Mouse (Mus musculus): ENCODE results near the gene Swap70. TPM values are rescaled to one million over a fixed set of nuclear protein-coding genes. Genes with fewer than 3 reads are reported as not detected.
A peak's percentile ranks its signal among the peaks of the same experiment; 100 is the strongest.

The Swap70 gene
- 23.2 and 25.8 TPM in 2 replicates for polyA plus RNA-seq (2015; fragmentation: Nextera tagmentation; extraction: Ambion mirVana)

DNA sequence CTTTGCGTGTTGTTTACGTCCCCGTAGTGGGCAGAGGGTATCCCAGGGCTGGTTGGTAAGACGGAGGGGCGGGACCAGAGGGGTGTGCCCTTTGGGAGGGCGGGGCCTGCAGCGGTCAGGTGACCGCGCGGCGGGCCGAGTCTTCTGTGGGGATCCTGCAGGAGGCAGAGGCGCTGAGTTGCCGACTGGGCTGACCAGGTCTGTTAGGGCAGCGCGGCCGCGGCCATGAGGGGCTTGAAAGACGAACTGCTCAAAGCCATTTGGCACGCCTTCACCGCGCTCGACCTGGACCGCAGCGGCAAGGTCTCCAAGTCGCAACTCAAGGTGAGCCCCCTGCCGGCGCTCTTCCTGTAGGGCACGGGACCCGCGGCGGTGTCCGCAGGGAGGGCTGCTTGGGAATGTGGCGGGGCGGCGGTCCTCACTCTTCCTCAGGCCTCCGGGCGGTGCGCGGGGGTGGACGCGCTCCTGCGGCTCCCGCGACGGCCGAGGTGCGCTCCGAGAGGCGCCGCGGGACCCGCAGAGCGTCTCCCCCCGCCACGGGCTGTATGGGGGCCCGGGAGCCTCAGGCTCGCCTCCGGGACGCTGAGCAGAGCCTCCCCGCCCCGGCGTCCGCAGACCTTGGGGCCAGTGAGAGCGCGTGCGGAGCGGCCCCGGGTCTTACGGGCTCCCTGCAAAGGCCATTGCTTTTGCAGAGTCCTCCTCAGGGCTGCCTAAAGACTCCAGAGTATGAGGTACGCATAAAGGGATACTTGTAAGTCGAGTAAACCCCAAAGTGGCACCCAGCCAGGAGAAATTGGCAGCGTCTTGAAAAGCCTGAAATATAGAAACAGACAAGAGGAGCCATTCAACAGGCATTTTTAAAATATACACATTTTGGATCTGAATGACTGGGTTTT, at the start of gene Swap70:
Gene Swap70 (plus strand): TSS at position 126 of the 896 bp plus-strand sequence.
- ATAC-seq (ENCODE audit: insufficient read depth, low FRiP score): peak; percentile 98
- Histone ChIP-seq H3K9ac (ENCODE audit: low read length) (peak within 1 kb of the TSS; percentile 89), H3K4me3 (replicated peaks; ENCODE audit: low read length) (peak within 1 kb of the TSS; percentile 63), H3K4me2 (ENCODE audit: low read depth, low read length) (peak within 1 kb of the TSS; percentile 86), H3K27me3 (ENCODE audit: control insufficient read depth, insufficient read depth, low read length) (no peaks in the 10 kb centered on the region), H3K4me1 (ENCODE audit: control insufficient read depth, insufficient read depth, low read length) (peaks cover 4% of the 10 kb centered on the region; the same call in 1 of the 2 replicates), H3K36me3 (ENCODE audit: control insufficient read depth, insufficient read depth, low read length) (no peaks in the 10 kb centered on the region), H3K27ac (ENCODE audit: low read length) (peak within 1 kb of the TSS; percentile 86), H3K9me3 (replicated peaks; ENCODE audit: control insufficient read depth, low read length) (no peaks in the 10 kb centered on the region)
- under 1% methylated on average over 73 of the region's 73 CpGs for WGBS

DNA sequence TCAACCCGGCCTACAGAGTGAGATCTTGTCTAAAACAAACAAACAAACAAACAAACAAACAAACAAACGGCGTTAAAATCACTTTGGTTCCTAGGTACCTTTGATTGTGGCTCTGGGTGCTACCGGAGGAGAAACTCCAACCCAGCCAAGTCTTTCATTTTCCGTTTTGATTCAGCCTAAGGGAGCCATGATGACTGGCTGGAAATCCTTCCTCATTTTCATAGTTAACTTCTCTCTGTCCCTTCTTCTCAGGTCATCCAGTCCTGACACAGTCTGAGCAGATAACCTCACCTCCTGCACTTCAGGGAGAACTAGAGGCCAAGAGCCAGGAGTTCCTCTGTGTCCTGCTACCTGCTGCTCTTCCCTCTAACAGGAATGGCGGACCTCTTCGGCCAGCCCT, 42.3 kb upstream of the Swap70 start:
- no peaks in the 10 kb centered on the region for H3K4me1 ChIP-seq (ENCODE audit: control insufficient read depth, insufficient read depth, low read length)
- no peak overlapping the region for H3K9ac ChIP-seq (ENCODE audit: low read length)
- no peaks in the 10 kb centered on the region for H3K36me3 ChIP-seq (ENCODE audit: control insufficient read depth, insufficient read depth, low read length)
- no peaks in the 10 kb centered on the region for H3K27me3 ChIP-seq (ENCODE audit: control insufficient read depth, insufficient read depth, low read length)
- H3K27ac ChIP-seq (ENCODE audit: low read length): no peak overlapping the region
- no peak overlapping the region for H3K4me3 ChIP-seq (replicated peaks; ENCODE audit: low read length)
- no peaks in the 10 kb centered on the region for H3K9me3 ChIP-seq (replicated peaks; ENCODE audit: control insufficient read depth, low read length)
- no peak overlapping the region for H3K4me2 ChIP-seq (ENCODE audit: low read depth, low read length)
- no peak for ATAC-seq (ENCODE audit: insufficient read depth, low FRiP score)
- 85% methylated on average over 7 of the region's 7 CpGs for WGBS

DNA sequence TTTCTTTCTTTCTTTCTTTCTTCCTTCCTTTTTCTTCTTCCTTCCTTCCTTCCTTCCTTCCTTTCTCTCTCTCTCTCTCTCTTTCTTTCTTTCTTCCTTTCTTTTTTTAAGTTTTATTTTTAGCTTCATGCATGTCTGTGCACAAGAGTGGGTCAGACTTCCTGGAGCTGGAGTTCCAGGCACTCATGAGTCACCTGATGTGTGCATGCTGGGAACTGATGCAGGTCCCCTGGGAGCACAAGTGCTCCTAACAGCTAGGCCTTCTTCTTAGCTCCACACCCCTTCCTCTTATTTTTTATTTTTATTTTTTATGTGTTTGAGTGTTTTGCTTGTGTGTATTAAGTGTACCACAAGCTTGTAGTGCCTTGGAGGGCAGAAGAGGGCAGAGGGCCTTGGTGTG, 40.9 kb upstream of the Swap70 start:
- Histone ChIP-seq H3K4me3 (replicated peaks; ENCODE audit: low read length) (no peak overlapping the region), H3K9ac (ENCODE audit: low read length) (no peak overlapping the region), H3K4me1 (ENCODE audit: control insufficient read depth, insufficient read depth, low read length) (no peaks in the 10 kb centered on the region), H3K27me3 (ENCODE audit: control insufficient read depth, insufficient read depth, low read length) (no peaks in the 10 kb centered on the region), H3K36me3 (ENCODE audit: control insufficient read depth, insufficient read depth, low read length) (no peaks in the 10 kb centered on the region), H3K27ac (ENCODE audit: low read length) (no peak overlapping the region), H3K9me3 (replicated peaks; ENCODE audit: control insufficient read depth, low read length) (no peaks in the 10 kb centered on the region), H3K4me2 (ENCODE audit: low read depth, low read length) (no peak overlapping the region)
- no peak for ATAC-seq (ENCODE audit: insufficient read depth, low FRiP score)

DNA sequence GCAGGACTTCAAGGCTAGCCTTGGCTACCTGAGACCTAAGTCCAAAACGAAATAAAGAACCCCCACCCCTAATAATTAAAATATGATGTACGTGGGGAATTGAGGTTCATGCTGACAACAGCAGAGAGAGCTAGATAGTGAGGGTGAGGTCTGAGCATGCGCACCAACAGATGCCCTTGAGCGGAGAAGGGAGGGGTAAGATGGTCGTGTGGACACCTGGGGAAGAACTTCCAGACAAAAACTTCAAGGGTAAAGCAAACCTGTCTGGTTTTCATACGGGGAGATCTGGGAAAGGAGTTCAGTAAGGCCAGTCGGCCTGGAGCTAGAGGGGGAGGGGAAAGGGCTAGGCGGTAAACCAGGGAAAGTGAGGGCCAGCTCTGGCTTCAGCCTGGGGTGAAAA, 40.1 kb upstream of the Swap70 start:
- Histone ChIP-seq H3K9ac (ENCODE audit: low read length) (no peak overlapping the region), H3K27me3 (ENCODE audit: control insufficient read depth, insufficient read depth, low read length) (no peaks in the 10 kb centered on the region), H3K4me2 (ENCODE audit: low read depth, low read length) (no peak overlapping the region), H3K4me3 (replicated peaks; ENCODE audit: low read length) (no peak overlapping the region), H3K27ac (ENCODE audit: low read length) (no peak overlapping the region), H3K36me3 (ENCODE audit: control insufficient read depth, insufficient read depth, low read length) (no peaks in the 10 kb centered on the region), H3K4me1 (ENCODE audit: control insufficient read depth, insufficient read depth, low read length) (no peaks in the 10 kb centered on the region), H3K9me3 (replicated peaks; ENCODE audit: control insufficient read depth, low read length) (no peaks in the 10 kb centered on the region)
- 62% methylated on average over 8 of the region's 8 CpGs for WGBS
- no peak for ATAC-seq (ENCODE audit: insufficient read depth, low FRiP score)

DNA sequence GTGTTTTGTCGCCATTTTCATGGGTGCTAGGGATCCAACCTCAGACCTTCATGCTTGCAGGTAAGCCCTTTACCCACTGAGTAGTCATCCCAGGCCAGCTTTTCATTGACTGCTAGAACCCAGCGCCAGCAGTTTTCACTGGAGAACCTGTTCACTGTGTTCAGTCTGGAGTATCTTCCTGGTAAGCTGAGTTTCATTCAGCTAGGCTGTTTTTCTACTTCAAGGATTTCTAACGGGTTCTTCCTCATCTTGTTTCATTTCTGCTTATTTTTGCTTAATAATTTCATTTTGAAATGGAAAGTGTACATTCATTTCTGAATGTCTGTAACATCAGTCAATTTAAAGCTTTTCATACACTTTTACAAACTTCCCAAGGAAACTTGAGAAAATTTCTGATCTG, 36.9 kb upstream of the Swap70 start:
- no peak overlapping the region for H3K27ac ChIP-seq (ENCODE audit: low read length)
- 82% methylated on average over 3 of the region's 3 CpGs for WGBS
- ATAC-seq (ENCODE audit: insufficient read depth, low FRiP score): no peak
- no peaks in the 10 kb centered on the region for H3K4me1 ChIP-seq (ENCODE audit: control insufficient read depth, insufficient read depth, low read length)
- no peak overlapping the region for H3K9ac ChIP-seq (ENCODE audit: low read length)
- H3K27me3 ChIP-seq (ENCODE audit: control insufficient read depth, insufficient read depth, low read length): no peaks in the 10 kb centered on the region
- no peak overlapping the region for H3K4me2 ChIP-seq (ENCODE audit: low read depth, low read length)
- H3K4me3 ChIP-seq (replicated peaks; ENCODE audit: low read length): no peak overlapping the region
- H3K9me3 ChIP-seq (replicated peaks; ENCODE audit: control insufficient read depth, low read length): no peaks in the 10 kb centered on the region
- no peaks in the 10 kb centered on the region for H3K36me3 ChIP-seq (ENCODE audit: control insufficient read depth, insufficient read depth, low read length)

DNA sequence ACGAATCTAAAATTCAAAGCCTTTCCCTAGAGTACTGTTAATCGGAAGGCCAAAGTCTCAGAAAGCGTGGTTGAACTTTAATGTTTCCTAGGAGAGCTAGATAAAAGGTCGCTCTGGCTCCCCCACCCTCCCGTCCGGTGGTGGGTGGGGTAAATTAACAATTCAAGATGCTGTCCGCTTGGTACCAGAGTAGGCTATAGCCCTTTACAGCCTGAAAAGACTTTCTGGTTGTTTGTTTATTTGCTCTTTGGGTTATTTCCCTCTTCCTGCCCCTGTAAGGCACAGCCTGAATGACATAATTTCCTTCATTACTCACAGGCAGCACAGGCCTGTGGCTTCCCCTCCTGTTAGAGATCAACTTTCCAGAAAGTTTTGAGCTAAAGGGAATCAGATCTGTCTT, 31.6 kb upstream of the Swap70 start:
- Histone ChIP-seq H3K27ac (ENCODE audit: low read length) (peak overlapping the region; percentile 51; the same call in 1 of the 2 replicates), H3K9ac (ENCODE audit: low read length) (no peak overlapping the region), H3K27me3 (ENCODE audit: control insufficient read depth, insufficient read depth, low read length) (no peaks in the 10 kb centered on the region), H3K4me1 (ENCODE audit: control insufficient read depth, insufficient read depth, low read length) (no peaks in the 10 kb centered on the region), H3K4me2 (ENCODE audit: low read depth, low read length) (no peak overlapping the region), H3K4me3 (replicated peaks; ENCODE audit: low read length) (no peak overlapping the region), H3K36me3 (ENCODE audit: control insufficient read depth, insufficient read depth, low read length) (no peaks in the 10 kb centered on the region), H3K9me3 (replicated peaks; ENCODE audit: control insufficient read depth, low read length) (no peaks in the 10 kb centered on the region)
- whole genome bisulfite sequencing: 55% methylated on average over 7 of the region's 7 CpGs
- ATAC-seq (ENCODE audit: insufficient read depth, low FRiP score): no peak

DNA sequence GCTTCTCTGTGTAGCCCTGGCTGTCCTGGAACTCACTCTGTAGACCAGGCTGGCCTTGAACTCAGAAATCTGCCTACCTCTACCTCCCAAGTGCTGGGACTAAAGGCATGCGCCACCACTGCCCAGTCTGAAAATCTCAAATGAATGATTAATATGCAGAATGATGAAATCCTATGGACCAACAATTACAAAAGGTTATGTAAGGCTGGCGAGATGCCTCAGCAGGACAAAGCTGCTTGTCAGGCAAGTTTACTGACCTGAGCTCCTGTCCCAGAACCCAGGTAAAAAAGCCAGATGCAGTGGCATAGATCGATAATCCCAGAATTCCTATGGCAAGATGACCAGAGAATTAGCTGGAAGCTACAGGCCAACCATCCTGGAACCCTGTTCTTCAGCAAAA, 28.3 kb upstream of the Swap70 start:
- Histone ChIP-seq H3K9me3 (replicated peaks; ENCODE audit: control insufficient read depth, low read length) (no peaks in the 10 kb centered on the region), H3K9ac (ENCODE audit: low read length) (no peak overlapping the region), H3K27ac (ENCODE audit: low read length) (no peak overlapping the region), H3K27me3 (ENCODE audit: control insufficient read depth, insufficient read depth, low read length) (no peaks in the 10 kb centered on the region), H3K4me3 (replicated peaks; ENCODE audit: low read length) (no peak overlapping the region), H3K4me1 (ENCODE audit: control insufficient read depth, insufficient read depth, low read length) (no peaks in the 10 kb centered on the region), H3K36me3 (ENCODE audit: control insufficient read depth, insufficient read depth, low read length) (no peaks in the 10 kb centered on the region), H3K4me2 (ENCODE audit: low read depth, low read length) (no peak overlapping the region)
- 82% methylated on average over 3 of the region's 3 CpGs for WGBS
- ATAC-seq (ENCODE audit: insufficient read depth, low FRiP score): no peak

DNA sequence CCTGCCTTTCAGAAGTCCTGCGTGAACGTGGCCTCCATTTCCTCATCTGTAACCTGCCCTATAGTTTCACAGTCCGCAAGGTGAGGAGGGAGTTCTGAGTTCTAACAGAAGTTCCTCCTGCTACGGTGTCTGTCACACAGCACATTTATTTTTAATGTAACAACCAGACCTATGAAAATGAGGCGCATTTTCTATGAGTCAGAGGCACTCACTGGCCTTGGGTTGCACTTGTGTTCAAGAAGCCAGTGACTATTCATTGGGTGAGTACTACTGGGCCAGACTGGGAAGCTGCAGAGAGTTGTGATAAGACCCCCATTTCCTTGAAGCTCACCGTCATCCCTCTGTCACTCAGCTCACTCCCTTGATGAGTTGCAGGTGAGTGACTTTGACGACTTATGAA, 24.3 kb upstream of the Swap70 start:
- H3K4me3 ChIP-seq (replicated peaks; ENCODE audit: low read length): no peak overlapping the region
- WGBS: 85% methylated on average over 7 of the region's 7 CpGs
- H3K36me3 ChIP-seq (ENCODE audit: control insufficient read depth, insufficient read depth, low read length): no peaks in the 10 kb centered on the region
- H3K9me3 ChIP-seq (replicated peaks; ENCODE audit: control insufficient read depth, low read length): no peaks in the 10 kb centered on the region
- ATAC-seq (ENCODE audit: insufficient read depth, low FRiP score): no peak
- H3K27me3 ChIP-seq (ENCODE audit: control insufficient read depth, insufficient read depth, low read length): no peaks in the 10 kb centered on the region
- no peak overlapping the region for H3K9ac ChIP-seq (ENCODE audit: low read length)
- no peak overlapping the region for H3K4me2 ChIP-seq (ENCODE audit: low read depth, low read length)
- no peak overlapping the region for H3K27ac ChIP-seq (ENCODE audit: low read length)
- no peaks in the 10 kb centered on the region for H3K4me1 ChIP-seq (ENCODE audit: control insufficient read depth, insufficient read depth, low read length)

DNA sequence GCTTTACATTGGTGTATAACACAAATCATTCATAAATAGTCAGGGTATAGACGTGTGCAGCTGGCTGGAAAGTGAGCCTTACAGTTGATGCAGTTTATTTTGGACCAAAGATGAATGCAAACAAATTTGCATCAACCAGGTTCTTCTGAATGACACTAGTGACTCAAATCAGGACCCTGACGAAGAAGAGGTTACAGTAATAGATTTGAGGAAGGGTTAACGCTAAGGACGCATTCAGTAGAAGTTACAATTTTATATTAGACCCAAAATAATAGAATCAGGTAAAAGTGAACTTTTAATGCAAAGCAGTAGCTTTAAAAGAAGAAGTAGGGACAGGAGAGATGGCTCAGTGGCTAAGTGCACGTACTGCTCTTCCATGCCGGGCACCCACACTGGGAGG, 19.6 kb upstream of the Swap70 start:
- WGBS: 89% methylated on average over 6 of the region's 6 CpGs
- Histone ChIP-seq H3K27me3 (ENCODE audit: control insufficient read depth, insufficient read depth, low read length) (no peaks in the 10 kb centered on the region), H3K36me3 (ENCODE audit: control insufficient read depth, insufficient read depth, low read length) (no peaks in the 10 kb centered on the region), H3K4me2 (ENCODE audit: low read depth, low read length) (no peak overlapping the region), H3K9ac (ENCODE audit: low read length) (no peak overlapping the region), H3K9me3 (replicated peaks; ENCODE audit: control insufficient read depth, low read length) (no peaks in the 10 kb centered on the region; the same call in 1 of the 2 replicates), H3K4me3 (replicated peaks; ENCODE audit: low read length) (no peak overlapping the region), H3K4me1 (ENCODE audit: control insufficient read depth, insufficient read depth, low read length) (no peaks in the 10 kb centered on the region), H3K27ac (ENCODE audit: low read length) (no peak overlapping the region)
- ATAC-seq (ENCODE audit: insufficient read depth, low FRiP score): no peak
